ENCODE assay signal across 9 mouse cellular contexts in the genomic region with DNA sequence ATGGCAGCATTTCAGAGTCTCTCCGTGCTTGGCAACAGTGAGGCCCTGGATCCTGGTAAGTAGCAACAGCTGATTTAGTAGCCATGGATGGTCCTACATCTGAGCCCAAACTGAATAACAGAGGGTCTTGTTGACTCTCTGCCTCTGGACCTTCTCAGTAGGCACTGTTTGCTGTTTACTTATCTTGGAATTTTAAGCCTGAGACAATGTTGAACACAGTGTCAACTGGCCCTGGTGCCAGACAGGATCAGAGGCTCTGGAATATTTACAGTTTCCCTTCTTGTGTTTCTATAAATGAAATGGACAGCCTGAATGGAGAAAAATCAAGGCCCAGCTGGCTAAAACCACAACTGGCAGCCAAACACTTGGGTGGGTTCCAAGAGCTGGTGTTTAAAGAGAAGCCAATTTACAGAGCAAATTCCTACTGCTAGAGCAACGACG. TPM values are rescaled to one million over a fixed set of nuclear protein-coding genes. Genes with fewer than 3 reads are reported as not detected.
DNase-seq lines count a peak whose midpoint lies in the region; ATAC-seq and TF ChIP-seq lines count a peak whose summit lies in the region.
"Had no signal": no experiment of that assay in that cellular context is flagged by ENCODE, and none has a peak within 500 bp of the region (broad histone marks: within the 10 kb centered on the region; RNA-seq: fewer than 3 reads in every experiment).

No protein-coding gene starts in this region.

- H3K4me3 ChIP-seq in lung, adult 2 months (replicated peaks; ENCODE audit: extremely low read depth, low read depth, low read length): no peak overlapping the region
- peak overlapping the region; percentile 1; the same call in 1 of the 2 replicates for H3K4me3 ChIP-seq in stomach, embryonic 14.5 days (ENCODE audit: low read depth, low read length)

- H3K4me1 ChIP-seq in lung, adult 2 months (ENCODE audit: control insufficient read depth, insufficient read depth, low read length): peaks cover 2% of the 10 kb centered on the region; the same call in 1 of the 2 replicates
- H3K4me1 ChIP-seq in stomach, embryonic 14.5 days (ENCODE audit: control insufficient read depth, insufficient read depth, low read length): peaks cover 4% of the 10 kb centered on the region; the same call in 1 of the 2 replicates

- ATAC-seq in stomach, embryonic 14.5 days (ENCODE audit: insufficient number of reproducible peaks, insufficient read depth, low FRiP score, low read depth): no peak

- TF ChIP-seq POLR2A in lung, adult 2 months (IDR thresholded peaks at IDR 0.05; ENCODE audit: borderline replicate concordance, extremely low read depth, low read depth, low read length): no peak

- no peaks in the 10 kb centered on the region for H3K27me3 ChIP-seq in stomach, embryonic 14.5 days (ENCODE audit: control insufficient read depth, insufficient read depth, low read length)

- no peak overlapping the region for H3K9ac ChIP-seq in stomach, embryonic 14.5 days (replicated peaks; ENCODE audit: low read depth, low read length)

- H3K4me2 ChIP-seq in stomach, embryonic 14.5 days (replicated peaks; ENCODE audit: low read depth, low read length): peak overlapping the region; percentile 3; the same call in 1 of the 2 replicates

- H3K9me3 ChIP-seq in stomach, embryonic 14.5 days (ENCODE audit: control insufficient read depth, low read depth, low read length): no peaks in the 10 kb centered on the region

- DNase-seq in frontal cortex, postnatal 14 days (ENCODE audit: low spot score in 2 of 2): peak; percentile 10 to 31
- DNase-seq in frontal cortex, postnatal 25 days (ENCODE audit: low spot score in 2 of 2): no peak
- DNase-seq in lung, postnatal 10 days: peak; percentile 31
- DNase-seq in lung, adult 2 months: no peak
- peak; percentile 27 to 70 for DNase-seq in layer of hippocampus, adult 18-20 months (ENCODE audit: low spot score in 2 of 2)
- DNase-seq in embryo, embryonic 10 days (ENCODE audit: low spot score): no peak
- DNase-seq in yolk sac, embryonic 10.5 days (ENCODE audit: low spot score): no peak

- H3K36me3 ChIP-seq in stomach, embryonic 14.5 days (ENCODE audit: control insufficient read depth, insufficient read depth, low read length): no peaks in the 10 kb centered on the region

- 41% methylated on average over 3 of the region's 3 CpGs for WGBS in lung, adult 2 months
- 32% methylated on average over 3 of the region's 3 CpGs for WGBS in stomach, embryonic 14.5 days

- TF ChIP-seq CTCF in lung, adult 2 months (IDR thresholded peaks at IDR 0.05; ENCODE audit: insufficient read depth, low read length): no peak

- H3K27ac ChIP-seq in stomach, embryonic 14.5 days (ENCODE audit: low read length): no peak overlapping the region

RNA-seq across cellular contexts. Expression of a gene that starts 3.7 kb away (rescaled TPM):
- 0.06 and 0.09 TPM in 2 replicates for polyA plus RNA-seq in lung, adult 2 months (2012; rRNA removed)
- total RNA-seq in layer of hippocampus, adult 18-20 months (2021): 10 to 100 TPM; 35.6 to 42.3 TPM
- polyA plus RNA-seq in stomach, embryonic 14.5 days (2014; fragmentation: Nextera tagmentation; extraction: Ambion mirVana): 2.4 and 2.6 TPM in 2 replicates
- total RNA-seq: common myeloid progenitor, adult 5-6 weeks had no signal

Comparison
In these comparisons a context has a peak if more than half of its experiments do, and no peak if none do; other contexts are left out.
1. DNase-seq: peak in frontal cortex, postnatal 14 days (2 of 2), lung, postnatal 10 days (single experiment) and layer of hippocampus, adult 18-20 months (2 of 2); none in frontal cortex, postnatal 25 days (0 of 2), lung, adult 2 months (single experiment), embryo, embryonic 10 days (single experiment) and yolk sac, embryonic 10.5 days (single experiment).